Mouse (Mus musculus) megakaryocyte, adult 5-6 weeks (primary cell): ENCODE measurements at regions not wholly inside any gene's neighbourhood (a gene's known extent, or its start where the extent isn't known, plus 50 kb on each side); places are given as distances from the start of the nearest gene placed in this dataset.
"Not testable (repeated sequence)": the region's sequence is repeated elsewhere in the genome, so short reads cannot be mapped to it uniquely, and the experiment has no call there.

Experiments used
- ATAC-seq: 2 replicates; pipeline ENCODE4 v1.8.0; 2016; ENCODE audit warnings: mild to moderate bottlenecking, inconsistent platforms; ENCODE audit not compliant: poor library complexity, severe bottlenecking

DNA sequence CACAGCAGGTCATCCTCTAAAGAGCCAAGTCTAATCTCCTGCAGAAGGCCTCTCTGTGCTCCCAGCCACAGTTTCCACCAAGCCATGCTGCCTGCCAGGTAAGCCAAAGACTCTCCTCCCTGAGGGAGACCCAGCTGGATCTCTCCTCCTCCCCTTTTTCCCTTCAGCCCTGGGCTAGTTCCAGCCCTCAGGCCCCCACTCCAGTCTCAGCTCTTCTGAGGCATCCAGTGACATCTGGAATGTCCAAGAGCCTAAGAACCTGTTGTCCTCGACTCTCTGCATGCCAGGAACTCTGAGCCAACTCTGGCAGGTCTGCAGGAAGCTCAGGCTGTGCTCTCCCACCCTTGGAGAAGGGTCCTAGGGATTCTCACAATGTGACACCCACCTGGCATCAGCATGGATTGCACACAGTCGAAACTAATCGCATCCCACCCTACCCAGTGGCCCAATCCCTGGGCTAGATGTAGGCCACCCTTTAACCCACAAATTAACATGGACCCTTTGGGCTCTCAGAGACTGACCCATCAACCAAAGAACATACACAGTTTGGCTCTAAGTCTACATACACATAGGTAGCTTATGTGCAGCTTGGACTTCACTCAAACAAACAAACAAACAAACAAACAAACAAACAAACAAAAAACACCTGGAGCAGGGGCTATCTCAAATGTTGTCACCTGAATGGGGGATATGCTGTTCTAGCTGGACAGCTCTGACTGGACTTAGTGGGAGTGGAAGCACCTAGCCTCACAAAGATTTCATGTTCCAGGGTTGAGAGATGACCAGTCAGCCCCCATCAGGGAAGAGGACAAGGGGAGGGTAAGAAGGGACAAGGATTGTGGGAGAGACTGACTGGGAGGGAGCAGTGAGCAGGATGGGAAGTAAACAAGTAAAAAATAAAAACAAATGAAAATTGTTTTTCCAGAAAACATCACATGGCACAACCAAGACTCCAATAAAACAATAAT, 57.9 kb upstream of the Zfp709 start:
- ATAC-seq: not testable (repeated sequence)

DNA sequence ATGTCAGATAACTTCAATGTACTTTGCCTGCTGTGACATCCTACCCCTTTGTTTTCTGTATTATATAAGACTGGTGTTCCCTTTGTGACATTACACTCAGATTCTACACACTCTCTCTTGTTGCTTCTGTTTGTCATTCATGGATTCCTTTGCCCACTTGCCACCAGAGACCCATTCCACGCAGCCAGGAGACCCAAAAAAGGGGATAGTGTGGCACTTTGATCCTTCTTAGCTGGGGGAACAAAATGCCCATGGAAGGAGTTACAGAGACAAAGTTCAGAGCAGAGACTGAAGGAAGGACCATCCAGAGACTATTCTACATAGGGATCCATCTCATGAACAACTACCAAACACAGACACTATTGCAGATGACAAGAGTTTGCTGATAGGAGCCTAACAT, 59.1 kb upstream of the Zfp709 start:
- not testable (repeated sequence) for ATAC-seq

GRCm38 (mm10) chr8:71819936-71820335, 61.9 kb upstream of the Zfp709 start:
- not testable (repeated sequence) for ATAC-seq

DNA sequence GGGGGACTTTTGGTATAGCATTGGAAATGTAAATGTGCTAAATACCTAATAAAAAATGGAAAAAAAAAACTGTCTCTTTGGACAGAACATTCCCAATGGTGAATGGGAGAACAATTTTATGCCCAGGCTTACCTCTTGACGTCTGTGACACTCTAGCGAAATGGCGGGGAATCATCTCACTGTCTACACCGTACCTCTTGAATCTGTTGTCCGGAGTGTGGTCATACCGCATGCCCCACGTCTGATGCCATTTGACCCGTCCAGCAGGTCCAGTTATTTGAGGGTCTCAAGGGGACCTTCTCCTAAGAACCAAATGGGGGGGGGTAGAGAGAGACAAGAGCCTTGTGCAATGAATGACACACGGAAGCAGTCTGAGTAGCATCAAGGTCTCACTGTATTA, 62.4 kb upstream of the Zfp709 start:
- not testable (repeated sequence) for ATAC-seq

DNA sequence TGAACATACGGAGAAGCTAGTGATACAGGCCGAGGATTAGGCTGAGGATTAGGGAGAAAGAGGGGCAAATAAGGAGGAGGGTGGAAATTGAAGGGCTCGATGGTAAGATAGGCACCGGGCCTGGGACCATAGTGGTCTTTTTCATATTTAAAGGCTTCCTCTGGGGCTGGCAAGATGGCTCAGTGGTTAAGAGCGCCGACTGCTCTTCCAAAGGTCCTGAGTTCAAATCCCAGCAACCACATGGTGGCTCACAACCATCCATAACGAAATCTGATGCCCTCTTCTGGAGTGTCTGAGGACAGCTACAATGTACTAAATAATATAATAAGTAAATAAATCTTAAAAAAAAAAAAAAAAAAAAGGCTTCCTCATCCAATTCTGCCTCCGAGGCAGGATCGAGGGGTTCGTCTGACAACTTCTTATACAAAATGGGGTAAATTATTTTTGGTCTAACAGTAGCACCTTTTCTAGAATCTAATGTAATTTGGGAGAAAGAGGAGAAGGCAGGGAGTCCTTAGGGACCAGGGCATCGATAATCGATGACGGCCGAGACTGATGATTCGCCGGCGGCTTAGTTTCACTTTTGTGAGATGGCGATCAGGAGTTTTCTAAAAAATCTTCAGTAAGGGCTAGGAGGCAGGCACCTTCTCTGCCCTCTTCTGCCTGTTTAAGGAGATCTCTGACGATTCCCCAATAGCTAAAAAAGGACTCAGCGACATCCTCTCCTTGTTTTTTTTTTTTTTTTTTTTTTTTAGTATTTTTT, 65.4 kb upstream of the Zfp709 start:
- not testable (repeated sequence) for ATAC-seq

DNA sequence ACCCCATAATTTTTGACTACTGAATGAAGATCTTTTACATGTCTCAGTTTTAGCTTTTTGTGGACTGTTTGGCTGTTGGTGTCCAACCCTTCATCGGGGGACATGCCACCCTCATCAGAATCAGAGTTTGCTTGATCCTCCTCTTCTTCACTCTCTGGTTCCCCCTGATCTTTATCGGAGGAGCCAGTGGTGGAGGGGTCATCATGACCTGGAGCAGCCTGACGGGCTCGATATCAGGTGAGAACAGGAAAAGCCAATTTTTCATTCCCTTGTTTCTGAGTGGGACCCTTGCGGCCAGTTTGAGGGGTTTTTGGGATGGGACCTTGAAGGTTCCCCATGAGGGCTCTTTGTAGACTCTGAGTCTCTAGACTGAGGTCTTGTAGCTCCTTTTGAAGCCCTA, 66.0 kb upstream of the Zfp709 start:
- ATAC-seq: not testable (repeated sequence)

GRCm38 (mm10) chr8:71814740-71815514, 66.9 kb upstream of the Zfp709 start:
- ATAC-seq: not testable (repeated sequence)

DNA sequence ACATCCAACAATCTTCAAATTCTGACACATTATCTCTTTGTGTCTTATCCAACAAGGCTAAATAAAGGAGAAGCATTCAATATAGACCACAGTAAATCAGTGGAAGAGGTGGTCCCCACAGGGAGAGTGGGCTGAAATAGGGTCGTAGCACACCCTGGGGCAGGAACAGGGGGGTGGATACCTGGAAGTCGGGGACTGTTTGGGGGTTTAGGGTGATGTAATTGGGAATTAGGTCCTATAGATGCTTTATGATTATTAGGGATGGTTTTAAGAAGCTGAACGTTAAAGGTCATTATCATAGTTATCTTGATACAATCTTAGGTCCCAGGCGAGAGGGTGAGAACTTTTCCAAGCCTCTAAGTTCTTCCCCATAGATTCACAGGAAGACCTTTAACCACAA, 67.9 kb upstream of the Zfp709 start:
- not testable (repeated sequence) for ATAC-seq

GRCm38 (mm10) chr8:71813239-71813638, 68.6 kb upstream of the Zfp709 start:
- ATAC-seq: not testable (repeated sequence)

GRCm38 (mm10) chr8:71807788-71808187, 74.0 kb upstream of the Zfp709 start:
- not testable (repeated sequence) for ATAC-seq

DNA sequence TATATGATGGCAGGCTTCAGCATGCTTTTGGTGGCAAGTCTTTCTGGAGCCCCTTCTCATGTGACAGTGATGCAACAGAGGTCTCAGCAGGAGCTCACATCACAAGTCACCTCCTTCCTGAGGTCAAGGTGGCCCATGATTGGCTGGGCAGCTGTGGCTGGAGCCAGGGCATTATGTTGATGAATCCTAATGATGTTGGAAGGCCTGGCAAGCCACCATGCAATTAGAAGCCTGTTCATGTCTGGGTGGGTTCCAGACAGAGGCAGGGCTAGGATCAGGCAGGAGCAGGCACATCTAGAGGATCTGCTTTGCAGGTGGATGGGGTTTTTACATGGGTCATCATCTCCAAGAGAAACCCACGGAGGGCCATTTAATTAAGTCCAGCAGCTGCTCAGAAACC, 77.2 kb upstream of the Zfp709 start:
- ATAC-seq: not testable (repeated sequence)

DNA sequence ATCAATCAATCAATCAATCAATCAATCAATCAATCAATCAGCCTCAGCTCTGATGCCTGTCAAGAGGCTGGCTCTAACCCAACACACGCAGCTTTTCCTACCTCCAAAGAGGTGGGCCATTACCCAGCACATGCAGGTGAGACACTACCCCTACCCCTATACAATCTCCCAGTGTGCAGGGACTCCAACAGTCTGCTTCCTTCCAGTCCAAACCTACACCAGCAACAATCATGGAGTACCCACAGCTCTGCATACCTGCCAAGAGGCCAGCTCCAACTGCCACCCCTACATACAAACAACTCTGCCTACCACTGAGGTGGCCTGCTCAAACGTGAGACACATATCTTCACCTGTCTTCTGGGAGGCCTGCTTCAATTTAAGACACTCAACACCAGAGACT, 76.7 kb upstream of the Fcho1 start:
- ATAC-seq: not testable (repeated sequence)

DNA sequence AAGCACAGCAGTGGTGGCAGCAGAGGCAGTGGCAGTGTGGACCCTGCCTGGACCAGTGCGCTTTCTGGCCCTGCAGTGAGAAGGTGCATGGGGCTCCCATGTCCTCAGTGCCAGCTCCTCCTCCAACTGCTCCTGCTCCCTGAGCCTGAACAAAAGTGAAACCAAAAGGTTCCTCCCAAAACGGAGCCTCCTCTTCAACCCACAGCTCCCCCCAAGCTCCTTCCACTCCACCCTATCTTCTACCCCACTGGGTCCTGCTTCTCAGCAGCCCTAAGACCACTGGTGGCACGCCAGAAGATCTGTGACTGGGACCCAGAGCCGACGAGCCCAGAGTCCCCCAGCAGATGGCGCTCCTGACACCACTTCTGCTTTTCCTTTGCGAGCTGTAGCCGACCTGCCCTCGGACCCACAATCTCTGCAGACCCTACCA, 63.5 kb upstream of the Fcho1 start:
- peak; percentile 88 for ATAC-seq

DNA sequence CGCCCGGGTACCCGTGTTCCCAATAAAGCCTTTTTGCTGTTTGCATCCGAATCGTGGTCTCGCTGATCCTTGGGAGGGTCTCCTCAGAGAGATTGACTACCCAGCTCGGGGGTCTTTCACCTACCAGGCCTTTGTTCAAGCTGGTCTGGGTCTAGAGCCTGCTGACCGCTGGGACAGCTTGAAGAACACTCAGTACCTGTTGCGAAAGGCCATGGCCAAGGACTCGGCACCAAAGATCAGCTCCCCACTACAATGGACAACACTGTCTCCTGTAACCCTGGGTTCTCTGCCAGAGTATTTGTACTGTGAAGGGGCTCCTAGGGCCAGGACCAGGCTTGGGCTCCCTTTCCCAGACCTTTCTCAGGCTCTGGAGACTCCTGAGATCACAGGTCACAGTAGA, 55.1 kb upstream of the Fcho1 start:
- not testable (repeated sequence) for ATAC-seq

DNA sequence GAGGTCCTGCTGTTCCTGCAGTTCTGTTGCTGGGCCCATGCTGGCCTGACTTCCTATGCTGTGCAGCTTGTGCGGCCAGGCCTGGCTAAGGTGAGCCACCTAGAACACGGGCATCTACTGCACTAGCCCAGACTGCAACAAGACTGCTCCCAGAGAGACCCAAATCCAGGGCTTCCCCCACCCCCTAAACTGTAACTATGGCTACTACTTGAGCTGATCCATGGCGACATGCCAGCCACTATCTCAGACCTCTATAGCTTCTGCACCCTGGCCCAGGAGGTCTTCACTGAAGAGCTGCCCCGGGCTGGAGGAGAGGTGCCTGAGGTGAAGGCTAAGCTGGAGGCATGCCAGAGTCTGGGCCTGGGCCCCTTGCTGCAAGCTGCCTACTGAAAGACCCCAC, 54.3 kb upstream of the Fcho1 start:
- not testable (repeated sequence) for ATAC-seq

DNA sequence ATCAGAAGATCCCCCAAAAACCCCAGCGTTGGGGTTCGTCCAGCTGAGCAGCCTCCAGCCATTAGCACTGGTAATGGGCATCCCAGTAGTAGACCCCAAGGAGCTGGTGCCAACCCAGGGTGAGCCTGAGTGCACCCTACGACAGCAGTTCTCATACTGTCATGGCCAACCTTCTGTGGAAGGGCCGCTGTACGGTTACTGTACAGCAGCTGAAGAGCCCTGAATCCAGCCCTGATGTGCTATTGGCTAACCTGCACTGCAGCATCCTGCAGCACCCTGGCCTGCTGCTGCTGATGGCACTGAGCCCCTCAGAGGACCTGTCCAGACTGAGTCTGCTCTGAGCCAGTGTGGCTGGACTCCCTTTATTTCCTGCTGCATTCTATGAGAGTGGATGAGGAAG, 53.9 kb upstream of the Fcho1 start:
- ATAC-seq: not testable (repeated sequence)

DNA sequence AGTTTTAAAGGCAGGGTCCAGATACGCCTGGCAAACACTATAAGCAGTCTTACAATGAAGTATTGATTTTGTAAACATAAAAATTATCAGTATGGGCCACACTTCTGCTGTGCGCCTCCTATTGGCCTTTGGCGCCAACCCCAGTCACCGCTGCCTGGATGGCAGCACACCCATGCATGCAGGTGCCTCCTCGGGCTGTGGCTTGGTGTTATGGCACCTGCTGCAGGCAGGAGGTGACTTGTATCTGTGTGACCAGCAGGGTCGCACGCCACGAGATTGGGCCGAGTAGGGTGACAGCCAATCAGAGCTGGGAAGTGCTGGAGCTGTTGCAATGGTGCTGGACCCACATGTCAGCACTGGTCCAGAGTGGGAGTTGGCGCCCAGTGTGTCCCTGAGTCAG, 53.4 kb upstream of the Fcho1 start:
- no peak for ATAC-seq
